Mouse (Mus musculus) brain, embryonic 18.5 days (tissue): ENCODE measurements at regions not wholly inside any gene's neighbourhood (a gene's known extent, or its start where the extent isn't known, plus 50 kb on each side); places are given as distances from the start of the nearest gene placed in this dataset.

Experiments used
- DNase-seq: peaks from one replicate; pipeline ENCODE4 v3.0.0-alpha.2; 2012; ENCODE audit warnings: low read depth, low spot score

DNA sequence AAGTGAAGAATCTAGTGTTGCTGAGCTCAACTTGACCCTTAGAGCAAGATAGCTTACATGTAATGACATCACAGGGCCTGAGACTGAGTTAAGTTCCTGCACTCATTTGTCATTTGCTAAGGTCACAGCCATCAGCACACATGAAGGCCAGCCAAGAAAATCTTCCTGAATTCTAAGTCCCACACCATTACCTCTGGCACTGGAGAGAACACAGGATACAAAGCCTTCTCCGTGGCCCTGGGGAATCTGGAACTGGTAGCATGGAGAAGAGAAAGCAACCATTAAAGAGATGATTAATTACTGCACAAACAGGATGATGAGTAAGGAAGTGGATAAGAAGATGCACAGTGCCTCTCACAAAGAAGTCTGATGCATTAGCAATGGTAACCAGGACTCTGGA, 232.0 kb downstream of the Wdr72 start:
- DNase-seq = no peak

DNA sequence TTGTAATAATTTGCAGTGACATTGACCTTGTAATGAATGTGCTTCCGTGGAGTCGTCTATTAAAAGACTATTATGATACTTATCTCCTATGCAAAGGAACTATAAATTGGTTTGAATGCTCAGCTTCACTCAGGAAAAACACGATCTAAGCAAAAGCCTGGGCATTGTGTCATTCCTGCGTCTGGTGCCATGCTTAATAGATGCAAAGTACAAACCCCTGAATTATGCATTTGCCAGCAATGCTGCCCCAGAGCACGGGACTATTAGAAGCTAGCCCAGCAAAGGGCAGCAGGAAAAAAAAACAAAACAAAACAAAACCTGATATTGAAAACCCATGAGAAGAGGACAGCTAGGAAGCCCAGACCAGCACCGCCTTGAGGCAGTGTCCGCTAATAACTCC, 234.9 kb downstream of the Wdr72 start:
- no peak for DNase-seq

DNA sequence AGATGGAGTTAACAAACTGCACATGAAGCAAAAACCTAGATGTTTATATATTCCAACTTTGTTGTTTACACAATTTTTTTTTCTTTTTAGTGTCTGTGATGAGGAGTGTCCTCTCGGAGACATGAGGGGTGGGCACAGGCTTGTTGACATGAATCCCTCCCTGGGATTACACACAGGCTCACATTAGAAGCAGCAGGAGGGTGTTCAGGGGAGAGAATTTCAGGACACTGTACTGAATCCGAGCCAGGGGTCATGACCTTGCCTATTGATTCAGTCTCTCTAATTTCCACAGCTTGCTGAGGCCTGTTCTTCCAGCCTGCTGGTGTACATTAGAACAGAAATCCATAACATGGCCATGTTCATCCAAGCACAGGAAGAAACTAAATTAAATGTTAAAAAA, 238.6 kb downstream of the Wdr72 start:
- no peak for DNase-seq

DNA sequence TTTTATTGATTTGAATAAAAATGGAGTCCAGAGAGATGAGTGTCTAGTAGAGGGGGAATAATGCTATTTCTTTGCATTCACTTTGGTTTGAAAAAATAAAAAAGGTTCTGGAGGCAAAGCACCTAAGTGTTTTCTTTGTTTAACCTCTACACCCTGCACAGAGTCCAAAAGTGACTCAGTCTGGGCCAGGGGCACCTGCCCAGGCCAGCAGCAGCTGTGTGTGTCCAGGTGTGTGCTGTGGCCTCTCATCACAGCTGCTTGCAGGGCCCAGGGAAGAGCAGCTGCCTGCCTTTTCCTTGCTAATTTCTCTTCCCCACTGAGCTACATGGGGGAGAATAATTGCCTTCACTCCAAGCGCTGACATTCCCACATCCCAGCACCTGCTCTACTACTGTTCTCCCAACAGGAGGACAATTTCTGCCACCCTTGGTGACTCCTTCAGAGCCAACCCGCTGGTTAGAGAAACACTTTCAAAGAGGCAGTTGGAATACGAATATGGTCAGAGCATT, 255.8 kb downstream of the Wdr72 start:
- DNase-seq = no peak

DNA sequence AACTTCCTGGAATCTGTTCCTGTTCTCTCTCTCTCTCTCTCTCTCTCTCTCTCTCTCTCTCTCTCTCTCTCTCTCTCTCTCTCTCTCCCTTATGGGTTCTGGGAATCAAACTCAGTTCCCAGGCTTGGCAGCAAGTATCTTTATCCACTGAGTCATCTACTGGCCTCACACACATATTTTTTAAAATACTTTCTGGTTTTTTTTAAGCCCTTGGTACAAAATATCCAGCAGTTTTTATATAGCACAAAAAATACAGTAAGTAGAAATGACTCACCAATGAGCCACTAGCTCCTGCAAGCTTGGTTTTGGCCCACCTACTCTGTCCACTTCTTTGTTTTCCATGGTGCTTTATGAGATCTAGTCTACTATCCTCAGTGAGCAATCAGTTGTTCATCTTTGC, 266.0 kb downstream of the Wdr72 start:
- DNase-seq = no peak

DNA sequence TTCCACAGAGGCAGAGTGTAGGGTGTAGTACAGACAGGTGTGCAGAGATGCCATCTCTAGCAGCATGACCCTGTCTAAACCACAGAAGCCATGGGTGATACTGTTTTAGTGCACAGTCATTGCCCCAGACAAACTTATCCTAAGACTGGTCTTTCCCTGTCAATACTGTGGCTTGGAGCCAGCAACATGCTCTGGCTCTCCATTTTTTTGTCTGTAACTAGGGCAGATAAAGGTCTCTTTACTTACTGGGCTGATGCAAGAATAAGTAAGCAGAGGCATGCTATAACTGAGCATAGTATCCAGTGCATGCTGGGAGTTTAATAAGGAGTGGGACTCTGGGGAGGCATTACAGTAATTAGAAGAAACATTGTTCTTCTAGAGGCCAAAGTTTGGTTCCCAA, 267.0 kb downstream of the Wdr72 start:
- no peak for DNase-seq

DNA sequence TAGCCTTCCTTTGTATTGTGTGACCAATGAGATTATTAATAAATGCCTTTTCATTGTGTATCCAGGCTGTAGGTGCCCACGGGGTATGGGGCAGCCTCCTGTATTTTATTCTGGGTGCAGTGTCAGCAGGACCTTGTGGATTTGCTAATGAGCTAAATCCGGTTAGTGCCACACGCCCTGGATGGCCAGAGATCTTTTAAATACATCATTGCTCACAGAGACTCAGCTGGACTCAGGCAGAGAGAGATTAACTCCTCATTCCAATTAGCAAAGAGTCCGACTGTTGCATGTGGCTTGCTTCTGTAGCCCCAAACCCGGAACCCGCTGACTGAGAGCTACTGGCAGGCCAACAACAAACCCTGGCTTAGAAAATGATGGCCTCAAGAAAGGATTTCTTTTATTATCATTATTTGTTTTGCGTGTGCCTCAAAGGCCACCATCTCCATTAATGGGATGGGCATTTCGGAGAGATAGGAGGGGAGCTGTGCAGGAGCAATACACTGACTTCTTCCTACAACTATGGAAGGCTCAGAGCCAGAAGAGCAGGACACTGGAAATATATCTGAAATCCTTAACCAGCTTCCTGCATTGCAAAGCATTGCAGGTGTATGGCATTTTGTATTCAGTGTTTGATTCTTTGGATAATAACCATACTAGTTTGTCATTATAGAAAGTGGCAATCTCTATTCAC, 274.2 kb downstream of the Wdr72 start:
- DNase-seq = no peak

DNA sequence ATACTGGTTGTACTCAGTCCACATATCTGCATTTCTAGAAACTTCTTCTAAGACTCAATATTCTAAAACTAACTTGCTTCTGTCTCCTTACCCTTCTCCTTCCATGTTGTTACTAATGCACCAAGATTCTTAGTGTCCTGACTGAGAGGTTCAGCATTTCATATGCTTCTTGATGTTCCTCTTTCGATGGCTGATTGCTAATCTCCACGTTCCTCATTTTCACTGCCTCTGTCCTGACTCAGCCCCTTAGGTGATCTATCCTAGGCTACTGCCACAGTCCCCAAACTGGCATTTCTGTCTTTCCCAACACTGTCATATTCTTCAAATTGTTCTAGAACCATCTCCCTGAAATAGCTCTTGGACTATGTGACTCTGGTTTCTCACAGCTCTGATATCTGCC, 315.4 kb downstream of the Wdr72 start:
- DNase-seq = no peak

DNA sequence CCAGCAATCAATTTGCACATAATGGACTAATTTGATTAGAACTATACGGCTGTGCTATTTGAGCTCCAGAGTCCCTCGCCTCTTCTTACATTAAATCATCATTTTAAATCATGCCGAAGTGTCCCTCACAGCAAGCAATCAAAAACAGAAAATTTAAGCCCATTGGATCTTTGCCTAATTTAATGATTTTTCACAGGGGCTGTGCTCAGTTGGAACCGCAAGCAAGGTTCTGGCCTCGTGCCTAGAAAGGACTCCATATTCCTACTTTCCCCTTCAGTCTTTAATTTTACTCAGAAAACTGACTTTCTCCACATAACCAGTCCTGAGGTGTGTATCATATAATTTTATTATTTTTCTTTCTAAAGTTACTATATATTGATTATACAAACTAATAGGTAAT, 339.8 kb downstream of the Wdr72 start:
- DNase-seq = no peak

DNA sequence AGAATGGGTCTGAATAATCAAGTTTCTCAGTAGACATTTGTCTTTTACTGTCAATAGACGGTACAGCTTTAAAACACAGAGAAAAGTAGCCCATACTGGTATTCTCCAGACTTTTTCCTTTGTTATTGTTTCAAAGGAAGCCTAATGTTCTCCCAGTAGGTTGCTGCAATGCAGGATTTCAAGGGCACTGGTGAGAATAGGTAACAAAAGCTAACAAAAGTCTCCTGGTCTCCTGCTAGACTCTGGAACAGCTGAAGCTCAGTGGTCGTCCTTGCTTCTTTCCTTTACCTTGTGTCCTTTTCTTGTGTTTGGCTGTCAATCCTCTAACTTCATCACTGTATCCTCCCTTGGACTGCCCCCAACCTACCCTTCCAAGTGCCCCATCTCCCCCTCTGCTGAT, 350.9 kb downstream of the Wdr72 start:
- DNase-seq = no peak

DNA sequence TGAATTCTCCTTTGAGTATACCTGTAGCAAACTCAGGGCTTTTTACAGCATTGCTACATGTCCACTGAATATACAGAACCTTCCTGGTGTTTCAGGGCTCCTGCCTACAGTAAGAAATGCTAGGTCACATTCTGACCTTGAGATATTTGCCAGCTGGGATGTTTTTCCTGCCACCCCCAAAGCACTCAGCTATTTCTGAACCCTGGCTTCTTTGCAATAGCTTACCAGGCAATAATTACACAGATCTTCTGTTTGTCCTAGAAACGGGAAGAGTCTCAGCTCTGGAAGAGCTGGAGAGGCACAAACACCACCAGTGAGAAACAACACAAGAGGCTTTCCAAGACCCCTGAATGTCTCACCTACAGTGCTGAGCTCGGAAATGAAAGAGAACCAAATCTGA, 366.7 kb downstream of the Wdr72 start:
- no peak for DNase-seq

DNA sequence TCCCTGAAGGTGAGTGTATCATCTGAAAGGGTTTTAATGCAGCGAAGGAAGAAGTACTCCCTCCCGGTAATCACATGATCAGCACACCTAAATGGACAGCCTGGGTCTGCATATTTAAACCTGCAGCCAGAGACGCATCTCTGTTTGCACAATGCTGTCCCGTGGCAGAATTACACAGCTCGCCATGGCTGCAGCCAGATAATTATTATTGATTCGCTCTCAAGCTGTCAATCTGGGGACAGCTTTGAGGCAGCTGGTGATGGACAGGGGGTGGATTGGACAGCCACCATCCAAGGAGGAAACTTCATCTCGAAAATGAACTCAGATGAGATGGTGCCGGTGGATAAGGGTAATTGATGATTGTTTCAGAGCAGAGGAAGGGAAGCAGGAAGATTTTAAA, 369.1 kb downstream of the Wdr72 start:
- no peak for DNase-seq

DNA sequence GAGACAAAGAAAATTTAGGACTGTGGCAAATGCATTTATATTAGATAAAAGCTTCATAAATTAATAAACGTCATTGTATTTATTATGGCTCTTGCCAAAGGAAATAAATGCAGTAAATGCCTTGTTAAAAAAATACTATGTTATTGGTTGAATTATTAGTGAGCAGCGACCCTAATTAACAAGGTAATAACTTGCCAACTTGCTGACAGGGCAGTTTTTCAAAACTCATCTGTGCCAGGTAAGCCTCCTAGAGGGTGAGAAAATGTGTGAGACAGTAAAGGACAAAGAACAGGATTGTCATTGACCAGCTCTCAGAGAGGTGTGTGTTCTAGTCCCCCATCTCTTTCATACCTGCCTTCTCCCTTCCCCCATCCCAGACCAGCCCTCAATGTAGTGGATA, 347.8 kb upstream of the Onecut1 start:
- no peak for DNase-seq

DNA sequence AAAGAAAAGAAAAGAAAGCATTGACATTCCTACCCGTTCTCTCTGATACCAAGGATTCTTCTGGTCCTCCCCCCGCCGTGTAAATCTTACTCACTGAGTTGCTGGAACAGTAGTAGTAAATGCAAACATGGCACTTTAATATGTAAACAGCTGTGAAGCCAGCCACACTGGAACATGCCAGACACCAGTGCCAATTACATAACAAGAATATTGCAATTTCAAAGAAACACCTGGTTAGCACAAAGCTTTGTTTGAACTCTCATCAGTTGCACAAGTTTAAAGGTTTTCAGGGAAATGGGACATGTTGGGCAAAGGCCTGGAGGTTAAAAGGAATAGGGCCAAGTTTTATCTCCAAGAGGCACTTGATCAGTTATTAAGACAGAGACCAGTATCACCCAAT, 333.2 kb upstream of the Onecut1 start:
- DNase-seq = no peak

DNA sequence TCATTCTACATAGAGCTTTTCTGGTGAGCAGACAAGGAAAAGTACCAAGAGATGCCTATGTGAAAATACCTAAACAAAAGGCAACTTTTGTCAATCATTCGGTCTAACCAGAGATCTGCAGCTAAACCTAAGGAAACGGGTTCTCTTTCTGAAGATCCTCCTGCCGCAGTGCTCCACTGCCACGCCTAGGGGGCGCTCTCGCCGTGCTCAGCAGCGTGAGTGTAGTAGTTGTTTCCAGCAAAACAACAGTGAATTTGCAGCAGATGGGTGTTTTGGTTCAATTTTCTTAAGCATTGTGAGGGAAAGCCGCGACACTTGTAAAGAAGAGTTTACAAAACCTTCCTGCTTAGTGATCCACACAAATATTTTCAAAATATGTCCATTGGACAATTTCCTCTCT, 331.4 kb upstream of the Onecut1 start:
- DNase-seq = peak; percentile 28

DNA sequence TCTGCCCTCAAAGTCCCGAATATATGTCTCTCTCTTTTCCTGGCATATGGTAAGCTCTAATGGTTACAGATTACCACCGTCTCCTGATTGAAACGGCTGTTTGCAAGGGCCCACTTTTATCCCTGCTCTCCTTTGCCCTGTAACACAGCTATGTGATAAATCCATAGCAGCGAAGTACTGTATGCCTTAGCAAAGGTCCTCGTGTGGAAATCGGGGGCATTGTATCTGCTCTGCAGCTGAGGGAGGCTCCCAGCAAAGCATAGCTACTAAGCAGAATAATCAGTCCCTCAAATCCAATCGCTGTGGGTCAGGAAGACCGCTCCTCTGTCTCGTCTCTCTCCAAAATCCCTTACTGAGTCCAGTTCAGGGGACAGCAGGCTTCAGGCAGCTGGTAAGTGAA, 331.0 kb upstream of the Onecut1 start:
- DNase-seq = no peak

DNA sequence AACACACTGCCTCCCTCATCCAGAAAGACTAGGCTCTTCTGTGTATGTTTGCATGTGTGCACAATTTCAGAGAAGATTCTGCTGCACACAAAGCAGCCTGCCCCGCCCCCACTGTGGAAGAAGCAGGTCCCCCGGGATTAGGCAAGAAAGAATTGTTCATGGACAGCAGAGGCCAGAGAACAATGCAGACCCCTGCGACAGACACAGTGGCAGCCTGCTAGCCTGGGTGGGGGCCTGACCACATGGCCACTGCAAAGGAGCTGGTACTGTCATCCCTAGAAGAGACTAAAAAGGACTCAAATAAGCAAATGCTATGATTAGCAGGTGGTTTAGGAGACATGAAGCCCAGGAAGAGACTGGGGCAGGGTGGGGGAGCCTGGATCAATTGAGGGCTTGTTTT, 329.7 kb upstream of the Onecut1 start:
- DNase-seq = no peak

DNA sequence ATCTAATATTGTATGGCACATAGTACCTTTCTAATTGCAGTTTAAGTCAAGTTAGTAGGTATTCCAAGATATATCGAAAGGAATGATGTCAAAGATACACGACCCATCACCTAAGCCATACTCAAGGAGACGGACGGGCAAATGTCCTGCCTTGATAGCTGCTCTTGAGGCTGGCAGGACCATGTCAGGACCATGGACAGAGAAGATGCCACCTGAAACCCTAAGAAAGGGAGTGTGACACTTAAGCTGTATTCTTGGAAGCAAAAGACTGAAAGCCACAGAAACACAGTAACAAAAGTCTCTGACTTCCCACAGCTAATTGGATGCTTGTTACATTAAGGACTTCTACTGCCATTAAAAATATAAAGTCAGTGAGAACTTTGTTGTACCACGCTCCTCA, 326.7 kb upstream of the Onecut1 start:
- no peak for DNase-seq

DNA sequence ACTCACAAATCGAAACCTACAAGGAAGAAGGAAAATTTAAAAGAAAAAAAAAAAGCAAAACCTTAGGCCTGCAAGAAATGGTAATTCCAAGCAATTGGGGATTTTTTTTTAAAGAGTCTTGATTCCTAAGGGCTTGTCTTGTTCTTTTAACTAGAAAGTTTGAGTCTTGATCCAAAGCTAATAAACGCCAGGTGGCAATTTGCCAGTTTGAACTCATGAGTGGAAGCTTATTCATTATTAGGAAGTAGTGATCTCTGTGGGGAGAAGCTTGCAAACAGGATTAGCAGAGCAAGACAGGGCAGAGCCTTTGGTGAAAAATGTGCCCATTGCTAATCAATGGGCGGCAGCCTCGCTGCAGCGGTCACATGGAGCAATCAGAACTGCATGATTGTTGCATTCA, 305.6 kb upstream of the Onecut1 start:
- DNase-seq = peak; percentile 6

DNA sequence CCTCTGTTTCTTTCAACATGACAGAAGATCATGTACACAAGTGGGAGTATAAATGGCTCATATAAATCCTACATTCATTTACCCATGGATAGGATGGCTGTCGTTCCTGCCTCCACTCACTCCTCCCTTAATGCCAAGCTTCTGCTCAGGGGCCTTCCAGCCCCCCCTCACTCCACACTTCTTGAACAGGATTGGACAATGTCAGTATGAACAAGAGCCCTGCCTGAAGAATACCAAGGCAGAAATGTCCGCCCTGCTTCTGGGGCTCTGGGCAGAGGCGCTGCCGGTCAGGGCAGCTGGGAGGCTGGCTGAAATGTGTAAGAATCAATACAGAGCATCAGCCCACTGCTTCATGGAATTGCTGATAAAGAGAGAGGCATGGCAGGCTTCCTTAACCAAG, 269.0 kb upstream of the Onecut1 start:
- no peak for DNase-seq

DNA sequence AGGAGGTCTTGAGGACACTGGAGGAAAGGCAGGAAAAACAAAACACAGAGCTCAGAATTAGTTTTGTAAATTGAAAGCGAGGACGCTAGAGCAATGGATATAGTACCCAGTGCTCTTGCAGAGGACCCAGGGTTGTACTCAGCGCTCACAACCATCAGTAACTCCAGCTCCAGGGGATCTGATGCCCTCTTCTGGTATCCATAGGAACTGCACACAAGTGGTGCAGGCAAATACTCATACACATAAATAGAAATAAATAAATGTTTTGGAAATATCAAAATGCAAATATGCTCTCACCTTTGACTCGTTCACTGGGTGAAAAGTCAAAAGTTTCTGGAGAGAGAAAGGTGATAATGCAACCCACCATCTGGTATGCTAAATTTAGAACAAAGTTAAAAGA, 267.8 kb upstream of the Onecut1 start:
- no peak for DNase-seq

DNA sequence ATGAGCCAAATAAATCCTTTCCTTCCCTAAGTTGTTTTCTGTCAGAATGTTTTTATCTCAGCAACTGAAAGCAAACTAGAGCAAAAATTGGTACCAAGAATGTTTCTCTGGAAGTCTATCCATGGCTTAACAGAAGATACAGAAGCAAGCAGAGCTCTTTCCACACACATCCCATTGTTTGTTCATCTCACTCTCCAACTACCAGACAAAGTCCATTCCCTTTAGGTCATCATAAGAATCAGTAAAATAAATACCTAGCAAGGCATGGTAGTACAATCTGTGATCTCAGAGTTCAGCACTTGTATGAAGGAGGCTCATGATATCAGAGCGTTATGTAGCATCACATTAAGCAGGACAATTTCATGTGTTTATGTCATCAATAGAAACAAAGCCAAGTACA, 257.3 kb upstream of the Onecut1 start:
- DNase-seq = no peak

DNA sequence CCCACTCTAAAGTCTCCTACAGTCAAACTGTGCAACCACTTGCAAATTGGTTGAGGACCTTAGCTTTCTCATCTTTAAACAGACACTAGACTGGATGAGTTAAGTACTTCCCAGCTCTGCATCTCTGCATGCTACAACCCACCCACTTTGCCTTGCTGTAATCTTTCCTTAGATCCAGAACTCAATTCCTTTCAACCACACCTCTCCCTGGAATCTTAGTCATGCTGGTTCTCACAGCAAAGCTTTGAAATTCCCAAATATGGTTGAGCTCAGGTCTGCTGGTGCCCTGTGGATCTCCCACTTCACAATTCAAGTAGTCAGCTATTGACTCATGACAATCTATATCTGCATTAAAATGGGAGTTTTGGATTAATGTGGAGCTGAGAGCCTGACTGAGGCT, 239.8 kb upstream of the Onecut1 start:
- DNase-seq = no peak

DNA sequence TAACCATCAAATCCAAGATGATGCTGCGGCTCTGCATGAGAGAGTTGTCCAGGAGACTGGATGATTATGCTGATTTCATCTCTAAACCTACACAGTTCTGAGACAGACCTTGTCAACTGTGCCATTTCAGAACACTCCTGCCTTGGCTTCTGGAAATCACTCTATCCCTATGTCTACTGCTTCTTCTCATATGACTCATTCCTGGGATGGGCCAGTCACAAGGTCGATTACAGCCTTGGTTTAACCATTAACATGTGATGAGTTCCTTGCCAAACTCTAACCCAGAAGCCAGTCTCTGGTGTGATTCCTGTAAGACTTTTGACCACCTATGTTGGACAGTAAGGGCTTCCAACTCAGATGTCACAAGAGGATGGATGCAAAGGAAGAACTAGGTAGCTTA, 216.3 kb upstream of the Onecut1 start:
- no peak for DNase-seq
